Mouse (Mus musculus) forebrain, embryonic 15.5 days (tissue): ENCODE measurements around the gene Wwtr1. TPM values are rescaled to one million over a fixed set of nuclear protein-coding genes. Genes with fewer than 3 reads are reported as not detected.

Experiments used
- ATAC-seq: fragments of 200-750 bp; cut with Nextera tagmentation; replicated peaks from 2 replicates; pipeline ENCODE4 v1.8.0; 2017; ENCODE audit warnings: mild to moderate bottlenecking, moderate TSS enrichment, moderate library complexity
- H3K27ac ChIP-seq: fragments of 300-500 bp; sonication (generic); replicated peaks from 2 replicates; pipeline ENCODE4 v1.5.1; 2015; ENCODE audit warnings: mild to moderate bottlenecking, inconsistent platforms
- H3K27me3 ChIP-seq: fragments of 300-500 bp; sonication (generic); 2 replicates; pipeline ENCODE4 v1.6.1; 2015; ENCODE audit warnings: inconsistent platforms
- H3K36me3 ChIP-seq: fragments of 300-500 bp; sonication (generic); 2 replicates; pipeline ENCODE4 v1.6.1; 2015; ENCODE audit warnings: mild to moderate bottlenecking, inconsistent platforms
- H3K4me1 ChIP-seq: fragments of 300-500 bp; sonication (generic); 2 replicates; pipeline ENCODE4 v1.6.1; 2015; ENCODE audit warnings: inconsistent platforms
- H3K4me2 ChIP-seq: fragments of 300-500 bp; sonication (generic); replicated peaks from 2 replicates; pipeline ENCODE4 v1.6.1; 2015; ENCODE audit warnings: mild to moderate bottlenecking, inconsistent platforms
- H3K4me3 ChIP-seq: fragments of 300-500 bp; sonication (generic); 2 replicates; pipeline ENCODE4 v1.5.1; 2015; ENCODE audit warnings: mild to moderate bottlenecking, inconsistent platforms
- H3K9ac ChIP-seq: fragments of 300-500 bp; sonication (generic); replicated peaks from 2 replicates; pipeline ENCODE4 v1.6.1; 2015; ENCODE audit warnings: mild to moderate bottlenecking, inconsistent platforms
- H3K9me3 ChIP-seq: fragments of 300-500 bp; sonication (generic); 2 replicates; pipeline ENCODE4 v1.6.1; 2016; ENCODE audit warnings: inconsistent platforms
- WGBS: fragments of 180-500 bp; shearing (Covaris S2); methylation state at CpG from one replicate; pipeline ENCODE4 v1.1.7; 2015; ENCODE audit warnings: mixed read lengths; 5-methylcytosine and 5-hydroxymethylcytosine counted together
- microRNA-seq: library from miRNA; unstranded; fragments of <30 nt; microRNA quantifications from one replicate; pipeline ENCODE4, GENCODE M21; 2016
- polyA plus RNA-seq: library from polyadenylated mRNA; unstranded; fragments of >200 nt; fragmentation: Nextera tagmentation; extraction: Ambion mirVana; gene quantifications from 2 replicates; pipeline ENCODE4 v1.2.1, GENCODE M21; 2015

Gene Wwtr1
- polyA plus RNA-seq, 1 experiment from 2014 or later = 10.7 TPM

DNA sequence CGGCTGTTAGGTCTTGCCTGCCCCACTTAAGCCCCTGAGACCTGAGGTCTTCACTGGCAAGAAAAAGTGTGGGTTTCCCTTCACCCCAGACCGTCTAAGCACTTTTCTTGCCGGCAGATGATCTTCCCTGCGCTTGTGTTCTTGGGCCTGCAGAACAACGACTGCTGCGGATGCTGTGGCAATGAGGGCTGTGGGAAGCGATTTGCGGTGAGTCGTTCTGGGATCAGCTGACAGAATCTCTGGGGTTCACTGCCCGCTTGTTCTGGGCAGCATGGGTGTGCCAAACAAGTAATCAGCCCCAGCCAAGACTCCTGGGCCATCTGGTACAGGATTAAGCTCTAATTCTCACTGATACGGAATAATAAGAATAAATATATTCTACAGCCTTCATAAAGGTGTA is 149.4 kb downstream of the Wwtr1 start:
- H3K4me1 ChIP-seq = no peaks in the 10 kb centered on the region
- no peak overlapping the region for H3K27ac ChIP-seq
- no peaks in the 10 kb centered on the region for H3K36me3 ChIP-seq
- no peaks in the 10 kb centered on the region for H3K27me3 ChIP-seq
- WGBS = 88% methylated on average over 11 of the region's 11 CpGs
- H3K4me2 ChIP-seq = no peak overlapping the region
- H3K9ac ChIP-seq = no peak overlapping the region
- no peaks in the 10 kb centered on the region for H3K9me3 ChIP-seq
- H3K4me3 ChIP-seq = no peak overlapping the region
- ATAC-seq = no peak

GRCm38 (mm10) chr3:57425089-57425730 is 150.5 kb downstream of the Wwtr1 start, which contains the start of gene Tm4sf4:
Tm4sf4 (plus strand) TSS chr3:57425314.
- Histone ChIP-seq H3K4me3 (no peak within 1 kb of the TSS), H3K27ac (no peak within 1 kb of the TSS), H3K4me1 (no peaks in the 10 kb centered on the region), H3K36me3 (no peaks in the 10 kb centered on the region), H3K9ac (no peak within 1 kb of the TSS), H3K27me3 (no peaks in the 10 kb centered on the region), H3K9me3 (no peaks in the 10 kb centered on the region), H3K4me2 (no peak within 1 kb of the TSS)
- ATAC-seq = no peak
- WGBS = 74% methylated on average over 10 of the region's 10 CpGs

GRCm38 (mm10) chr3:57420660-57421059 is 155.1 kb downstream of the Wwtr1 start:
- Histone ChIP-seq H3K4me2 (no peak overlapping the region), H3K27me3 (no peaks in the 10 kb centered on the region)
- 93% methylated on average over 1 of the region's 1 CpGs for WGBS

GRCm38 (mm10) chr3:57420233-57420632 is 155.5 kb downstream of the Wwtr1 start:
- H3K4me1 ChIP-seq = no peaks in the 10 kb centered on the region
- 71% methylated on average over 2 of the region's 2 CpGs for WGBS
- H3K9me3 ChIP-seq = no peaks in the 10 kb centered on the region
- no peak overlapping the region for H3K4me2 ChIP-seq
- H3K36me3 ChIP-seq = no peaks in the 10 kb centered on the region
- no peak overlapping the region for H3K27ac ChIP-seq
- no peak overlapping the region for H3K4me3 ChIP-seq
- H3K27me3 ChIP-seq = no peaks in the 10 kb centered on the region
- no peak for ATAC-seq
- H3K9ac ChIP-seq = no peak overlapping the region

More at GRCm38 (mm10) chr3:57420660-57421059, 155.1 kb downstream of the Wwtr1 start:
- no peaks in the 10 kb centered on the region for H3K36me3 ChIP-seq
- H3K9ac ChIP-seq = no peak overlapping the region
- no peak for ATAC-seq
- H3K27ac ChIP-seq = no peak overlapping the region
- H3K4me3 ChIP-seq = no peak overlapping the region
- H3K9me3 ChIP-seq = no peaks in the 10 kb centered on the region
- no peaks in the 10 kb centered on the region for H3K4me1 ChIP-seq

DNA sequence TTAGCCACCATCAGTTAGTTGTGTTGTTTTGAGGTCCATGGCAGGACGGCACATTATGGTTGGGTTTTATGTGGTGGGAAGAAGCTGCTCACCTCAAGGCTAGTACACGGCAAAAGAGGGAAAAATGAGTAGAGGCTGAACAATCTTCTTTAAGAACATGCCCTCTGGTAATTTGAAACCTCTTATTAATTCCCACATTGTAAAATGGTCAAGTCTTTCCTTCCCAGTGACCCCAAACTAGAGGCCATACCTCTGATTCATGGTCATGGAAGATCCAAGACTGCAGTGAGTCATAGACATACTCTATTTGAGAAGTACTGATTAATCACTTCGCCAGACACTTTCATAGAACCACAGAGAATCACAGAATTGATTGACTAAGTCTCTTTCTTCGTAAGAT is 164.2 kb downstream of the Wwtr1 start:
- no peaks in the 10 kb centered on the region for H3K9me3 ChIP-seq
- H3K4me3 ChIP-seq = no peak overlapping the region
- no peak overlapping the region for H3K27ac ChIP-seq
- no peak for ATAC-seq
- H3K4me2 ChIP-seq = no peak overlapping the region
- H3K36me3 ChIP-seq = no peaks in the 10 kb centered on the region
- H3K27me3 ChIP-seq = no peaks in the 10 kb centered on the region
- H3K9ac ChIP-seq = no peak overlapping the region
- 88% methylated on average over 4 of the region's 4 CpGs for WGBS
- H3K4me1 ChIP-seq = no peaks in the 10 kb centered on the region

Small RNA genes within 50 kb of the gene (microRNA-seq; reads per million reads assigned to microRNA genes)
- gene Mir6377 = not detected

Other genes with a start within 250 kb of the Wwtr1 start
- 0.11 TPM in 1 of 2 replicates, not detected in the other for gene Tm4sf4, start 150.6 kb downstream of the Wwtr1 start, polyA plus RNA-seq
- gene Commd2, start 75.8 kb upstream of the Wwtr1 start, polyA plus RNA-seq = 77.1 and 79.1 TPM in 2 replicates
- not detected in 2 replicates for gene Ankub1, start 116.9 kb upstream of the Wwtr1 start, polyA plus RNA-seq
- gene Rnf13, start 160.2 kb upstream of the Wwtr1 start, polyA plus RNA-seq = 82.0 and 86.1 TPM in 2 replicates